Mouse (Mus musculus): ENCODE measurements around the gene Dock9. TPM values are rescaled to one million over a fixed set of nuclear protein-coding genes. Genes with fewer than 3 reads are reported as not detected.
"Not testable (repeated sequence)": the region's sequence is repeated elsewhere in the genome, so short reads cannot be mapped to it uniquely, and the experiment has no call there.

The Dock9 gene
- polyA plus RNA-seq, 1 experiment = 5.2 TPM

- Histone ChIP-seq H3K4me3 (replicated peaks; ENCODE audit: control insufficient read depth, low read depth, low read length) (no peak overlapping the region), H3K27ac (ENCODE audit: control insufficient read depth, insufficient read depth, low read depth, low read length, poor library complexity) (no peak overlapping the region), H3K4me1 (ENCODE audit: control insufficient read depth, insufficient read depth, low read length) (peaks cover 2% of the 10 kb centered on the region; the same call in 1 of the 2 replicates)
- 78% methylated on average over 2 of the region's 2 CpGs for WGBS
- TF ChIP-seq POLR2A (IDR thresholded peaks at IDR 0.05; ENCODE audit: borderline replicate concordance, control insufficient read depth, low read depth, low read length) (no peak), CTCF (IDR thresholded peaks at IDR 0.05; ENCODE audit: control insufficient read depth, insufficient read depth, low read length) (no peak)
Observed at GRCm38 (mm10) chr14:121644302-121644701, 153.3 kb downstream of the Dock9 start.

- TF ChIP-seq CTCF (IDR thresholded peaks at IDR 0.05; ENCODE audit: control insufficient read depth, insufficient read depth, low read length) (no peak), POLR2A (IDR thresholded peaks at IDR 0.05; ENCODE audit: borderline replicate concordance, control insufficient read depth, low read depth, low read length) (no peak)
- 34% methylated on average over 7 of the region's 7 CpGs for WGBS
- no peak overlapping the region for H3K4me3 ChIP-seq (replicated peaks; ENCODE audit: control insufficient read depth, low read depth, low read length)
- no peak overlapping the region for H3K27ac ChIP-seq (ENCODE audit: control insufficient read depth, insufficient read depth, low read depth, low read length, poor library complexity)
- H3K4me1 ChIP-seq (ENCODE audit: control insufficient read depth, insufficient read depth, low read length) = peaks cover 2% of the 10 kb centered on the region; the same call in 1 of the 2 replicates
Observed at GRCm38 (mm10) chr14:121641271-121641670, 156.4 kb downstream of the Dock9 start.

DNA sequence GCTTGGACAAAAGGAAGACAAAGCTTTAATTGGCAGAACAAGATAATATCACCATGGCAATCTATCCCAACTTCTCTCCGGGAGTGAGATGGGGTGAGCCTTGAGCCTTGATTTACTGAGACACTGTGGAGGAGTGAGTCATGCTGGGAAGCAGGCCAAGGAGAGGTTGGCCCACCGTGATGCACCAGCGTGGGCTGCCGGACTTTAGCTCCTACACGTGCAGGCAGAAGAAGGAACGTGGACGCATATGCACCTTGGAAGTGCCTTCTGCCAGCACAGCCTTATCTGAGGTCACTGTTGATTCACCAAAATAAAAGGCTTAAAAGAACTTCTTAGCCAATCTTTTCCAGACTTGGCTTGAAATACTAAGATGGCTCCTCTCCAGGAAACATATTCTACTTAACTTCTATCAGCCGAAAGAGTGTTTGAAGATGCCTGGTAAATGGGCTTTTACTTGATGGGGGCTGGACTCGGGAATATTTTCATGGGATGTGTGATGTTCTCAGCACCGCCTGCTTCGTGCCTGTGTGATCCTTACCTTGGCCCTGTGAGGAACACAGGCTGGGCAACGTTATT lies 160.6 kb downstream of the Dock9 start:
- no peak for TF ChIP-seq CTCF (IDR thresholded peaks at IDR 0.05; ENCODE audit: control insufficient read depth, insufficient read depth, low read length)
- TF ChIP-seq POLR2A (IDR thresholded peaks at IDR 0.05; ENCODE audit: borderline replicate concordance, control insufficient read depth, low read depth, low read length) = no peak
- Histone ChIP-seq H3K27ac (ENCODE audit: control insufficient read depth, insufficient read depth, low read depth, low read length, poor library complexity) (no peak overlapping the region), H3K4me3 (replicated peaks; ENCODE audit: control insufficient read depth, low read depth, low read length) (no peak overlapping the region), H3K4me1 (ENCODE audit: control insufficient read depth, insufficient read depth, low read length) (peaks cover 2% of the 10 kb centered on the region; the same call in 1 of the 2 replicates)
- WGBS = 86% methylated on average over 12 of the region's 12 CpGs

GRCm38 (mm10) chr14:121634736-121635430 lies 162.8 kb downstream of the Dock9 start:
- Histone ChIP-seq H3K4me3 (replicated peaks; ENCODE audit: control insufficient read depth, low read depth, low read length) (no peak overlapping the region), H3K27ac (ENCODE audit: control insufficient read depth, insufficient read depth, low read depth, low read length, poor library complexity) (no peak overlapping the region), H3K4me1 (ENCODE audit: control insufficient read depth, insufficient read depth, low read length) (no peaks in the 10 kb centered on the region)
- 83% methylated on average over 11 of the region's 11 CpGs for WGBS
- TF ChIP-seq CTCF (IDR thresholded peaks at IDR 0.05; ENCODE audit: control insufficient read depth, insufficient read depth, low read length) (no peak), POLR2A (IDR thresholded peaks at IDR 0.05; ENCODE audit: borderline replicate concordance, control insufficient read depth, low read depth, low read length) (no peak)

DNA sequence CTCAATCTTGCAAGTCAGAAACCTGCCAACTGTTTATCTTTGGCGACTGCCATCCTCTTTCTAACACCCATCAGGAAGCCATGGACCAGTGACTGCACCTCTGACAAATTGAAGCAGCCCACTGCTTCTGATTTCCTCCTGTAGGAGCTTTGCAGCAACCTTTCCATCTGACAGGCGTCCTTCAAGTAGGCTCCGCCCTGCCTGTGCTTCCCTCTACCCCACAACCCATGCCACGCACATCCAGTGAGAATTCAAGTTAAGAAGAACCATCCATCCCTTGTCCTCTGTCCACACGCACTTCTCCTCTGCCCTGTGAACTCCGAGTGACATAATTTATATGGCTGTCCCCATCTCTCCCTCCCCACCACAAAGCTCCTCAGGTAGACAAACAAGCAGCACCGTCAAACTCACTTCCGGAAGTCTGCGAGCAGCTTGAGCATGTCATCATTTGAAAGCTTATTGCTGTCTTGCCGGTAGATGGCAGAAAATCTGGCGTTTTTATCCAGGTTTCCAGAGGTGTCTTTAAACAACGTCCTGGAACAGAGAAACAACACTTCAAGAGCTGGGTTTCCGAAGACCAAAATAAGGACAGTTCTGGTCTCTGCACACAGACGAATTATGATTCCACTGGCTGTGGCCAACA lies 163.4 kb downstream of the Dock9 start:
- Histone ChIP-seq H3K4me1 (ENCODE audit: control insufficient read depth, insufficient read depth, low read length) (no peaks in the 10 kb centered on the region), H3K27ac (ENCODE audit: control insufficient read depth, insufficient read depth, low read depth, low read length, poor library complexity) (no peak overlapping the region), H3K4me3 (replicated peaks; ENCODE audit: control insufficient read depth, low read depth, low read length) (no peak overlapping the region)
- TF ChIP-seq CTCF (IDR thresholded peaks at IDR 0.05; ENCODE audit: control insufficient read depth, insufficient read depth, low read length) = no peak
- TF ChIP-seq POLR2A (IDR thresholded peaks at IDR 0.05; ENCODE audit: borderline replicate concordance, control insufficient read depth, low read depth, low read length) = no peak
- 78% methylated on average over 14 of the region's 14 CpGs for WGBS

GRCm38 (mm10) chr14:121631934-121632333 lies 165.7 kb downstream of the Dock9 start:
- H3K4me3 ChIP-seq (replicated peaks; ENCODE audit: control insufficient read depth, low read depth, low read length) = no peak overlapping the region
- TF ChIP-seq POLR2A (IDR thresholded peaks at IDR 0.05; ENCODE audit: borderline replicate concordance, control insufficient read depth, low read depth, low read length) (no peak), CTCF (IDR thresholded peaks at IDR 0.05; ENCODE audit: control insufficient read depth, insufficient read depth, low read length) (no peak)
- no peaks in the 10 kb centered on the region for H3K4me1 ChIP-seq (ENCODE audit: control insufficient read depth, insufficient read depth, low read length)
- WGBS = 88% methylated on average over 8 of the region's 8 CpGs
- no peak overlapping the region for H3K27ac ChIP-seq (ENCODE audit: control insufficient read depth, insufficient read depth, low read depth, low read length, poor library complexity)

- TF ChIP-seq CTCF (IDR thresholded peaks at IDR 0.05; ENCODE audit: control insufficient read depth, insufficient read depth, low read length) (no peak), POLR2A (IDR thresholded peaks at IDR 0.05; ENCODE audit: borderline replicate concordance, control insufficient read depth, low read depth, low read length) (no peak)
- no peaks in the 10 kb centered on the region; the same call in 1 of the 2 replicates for H3K4me1 ChIP-seq (ENCODE audit: control insufficient read depth, insufficient read depth, low read length)
- WGBS = 88% methylated on average over 12 of the region's 12 CpGs
Observed at GRCm38 (mm10) chr14:121626741-121627140, 170.9 kb downstream of the Dock9 start.

DNA sequence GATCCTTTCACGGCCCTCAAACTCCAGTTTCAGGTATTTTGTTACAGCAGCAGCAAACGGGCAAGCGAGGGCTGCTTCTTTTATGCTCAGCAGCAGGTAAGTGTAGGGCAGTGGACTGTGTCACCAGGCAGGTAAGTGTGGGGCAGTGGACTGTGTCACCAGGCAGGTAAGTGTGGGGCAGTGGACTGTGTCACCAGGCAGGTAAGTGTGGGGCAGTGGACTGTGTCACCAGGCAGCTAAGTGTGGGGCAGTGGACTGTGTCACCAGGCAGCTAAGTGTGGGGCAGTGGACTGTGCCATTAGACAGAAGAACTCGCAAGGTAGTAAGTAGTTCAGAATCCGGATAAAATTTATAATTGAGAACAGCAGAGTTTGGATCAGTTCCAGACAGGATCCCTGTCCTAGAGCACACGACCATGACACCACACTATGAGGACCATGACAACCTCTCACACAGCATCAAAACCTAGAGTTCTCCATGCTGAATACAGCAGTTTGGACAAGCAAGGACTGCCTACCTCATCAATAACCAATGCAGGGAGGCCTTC lies 173.6 kb downstream of the Dock9 start:
- not testable (repeated sequence) for H3K27ac ChIP-seq (ENCODE audit: control insufficient read depth, insufficient read depth, low read depth, low read length, poor library complexity); H3K4me3 ChIP-seq (replicated peaks; ENCODE audit: control insufficient read depth, low read depth, low read length); H3K4me1 ChIP-seq (ENCODE audit: control insufficient read depth, insufficient read depth, low read length)
- WGBS = 81% methylated on average over 6 of the region's 6 CpGs

More at GRCm38 (mm10) chr14:121626741-121627140, 170.9 kb downstream of the Dock9 start:
- Histone ChIP-seq H3K4me3 (replicated peaks; ENCODE audit: control insufficient read depth, low read depth, low read length) (no peak overlapping the region), H3K27ac (ENCODE audit: control insufficient read depth, insufficient read depth, low read depth, low read length, poor library complexity) (no peak overlapping the region)
